Mouse (Mus musculus): ENCODE measurements around the gene Atf3. TPM values are rescaled to one million over a fixed set of nuclear protein-coding genes. Genes with fewer than 3 reads are reported as not detected.

Atf3 gene
- polyA plus RNA-seq, 1 experiment from 2014 or later, result 2.3 TPM

DNA sequence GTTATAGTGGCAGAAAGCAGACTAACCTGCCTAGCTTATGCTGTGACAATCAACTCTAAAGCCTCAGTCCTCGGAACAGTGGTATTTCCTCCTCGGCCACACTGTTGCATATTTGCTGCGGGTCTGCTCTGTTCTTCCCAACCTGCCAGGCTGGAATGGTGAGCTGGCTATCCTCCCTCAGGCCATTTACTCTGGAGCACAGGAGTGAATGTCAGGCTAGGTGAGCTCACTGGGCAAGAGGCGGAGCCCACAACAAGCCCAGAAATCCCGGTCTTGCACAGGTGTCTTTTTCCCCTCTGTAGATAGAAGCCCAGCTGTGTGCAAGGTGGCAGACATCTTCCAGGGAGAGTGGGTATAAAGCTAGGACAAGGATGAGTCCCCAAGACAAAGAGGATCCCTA lies 13.0 kb downstream of the Atf3 start:
- no peak overlapping the region for H3K4me3 ChIP-seq
- no peak for ATAC-seq
- 66% methylated on average over 5 of the region's 5 CpGs for WGBS (ENCODE audit: insufficient replicate concordance)

DNA sequence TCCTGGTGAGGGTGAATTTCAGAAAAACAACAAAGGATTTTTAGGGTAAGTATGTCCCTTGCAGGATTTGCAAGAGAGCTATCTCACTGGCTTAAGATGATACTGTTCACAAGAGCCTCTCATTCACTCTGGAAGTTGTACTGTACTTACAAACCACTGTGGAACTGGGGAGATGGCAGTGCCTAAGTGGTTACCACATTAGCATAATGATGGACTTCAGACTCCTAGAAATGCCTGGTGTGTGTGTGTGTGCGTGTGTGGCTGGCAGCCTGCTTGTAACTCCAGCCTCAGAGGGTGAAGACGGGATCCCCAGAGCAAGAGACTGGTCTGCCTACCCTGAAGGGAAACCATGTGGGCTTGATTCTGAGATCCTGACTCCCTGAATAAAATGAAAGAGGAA lies 14.3 kb downstream of the Atf3 start:
- H3K4me2 ChIP-seq, result no peak overlapping the region
- no peaks in the 10 kb centered on the region for H3K9me3 ChIP-seq (replicated peaks)
- no peaks in the 10 kb centered on the region for H3K36me3 ChIP-seq
- H3K27me3 ChIP-seq (replicated peaks), result peaks cover 28% of the 10 kb centered on the region; the same call in 1 of the 2 replicates
- H3K9ac ChIP-seq, result no peak overlapping the region
- WGBS (ENCODE audit: insufficient replicate concordance), result 57% methylated on average over 2 of the region's 2 CpGs
- no peak overlapping the region for H3K4me3 ChIP-seq
- no peak overlapping the region for H3K27ac ChIP-seq
- ATAC-seq, result no peak
- no peaks in the 10 kb centered on the region for H3K4me1 ChIP-seq

More for the DNA sequence above, 13.0 kb downstream of the Atf3 start:
- Histone ChIP-seq H3K9me3 (replicated peaks) (no peaks in the 10 kb centered on the region), H3K27ac (no peak overlapping the region), H3K4me2 (no peak overlapping the region), H3K27me3 (replicated peaks) (peaks cover 34% of the 10 kb centered on the region; the same call in 1 of the 2 replicates), H3K9ac (no peak overlapping the region), H3K36me3 (no peaks in the 10 kb centered on the region), H3K4me1 (no peaks in the 10 kb centered on the region)

DNA sequence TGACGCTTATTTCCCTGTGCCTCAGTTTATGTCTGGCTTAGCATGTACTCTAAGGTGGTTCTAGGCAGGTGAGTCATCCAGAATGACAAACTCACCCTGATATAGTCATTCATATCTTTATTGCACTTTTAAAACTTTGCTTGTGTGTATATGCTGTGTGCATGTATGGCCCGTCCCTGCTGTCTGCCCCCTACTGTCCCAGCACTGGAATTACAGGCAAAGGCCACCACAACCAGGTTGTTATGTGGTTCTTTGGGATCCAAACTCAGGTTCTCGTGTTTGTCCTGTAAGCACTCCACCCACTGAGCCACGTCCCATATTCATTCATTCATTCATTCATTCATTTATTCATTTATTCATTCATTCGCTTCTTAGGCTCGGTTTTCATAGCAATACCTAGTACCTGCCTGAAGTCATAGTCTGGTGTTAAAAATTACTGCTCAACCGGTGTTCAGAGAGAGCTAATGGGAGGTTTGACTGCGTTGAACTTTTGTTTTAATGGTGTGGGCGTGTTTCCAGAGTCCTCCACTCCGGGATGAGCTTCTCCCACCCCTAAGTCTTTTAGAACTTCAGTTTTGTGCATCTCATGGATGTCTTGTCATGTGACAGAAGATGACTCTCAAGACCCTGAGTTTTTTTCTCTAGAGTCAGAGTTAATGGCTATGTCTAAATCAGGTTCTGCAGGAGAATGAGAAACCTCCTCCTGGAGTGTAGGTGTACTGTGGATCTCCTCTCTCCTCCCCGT lies 15.5 kb downstream of the Atf3 start:
- no peak for ATAC-seq
- Histone ChIP-seq H3K4me3 (no peak overlapping the region), H3K27ac (no peak overlapping the region), H3K4me2 (no peak overlapping the region), H3K4me1 (no peaks in the 10 kb centered on the region), H3K27me3 (replicated peaks) (peaks cover 26% of the 10 kb centered on the region; the same call in 1 of the 2 replicates), H3K36me3 (no peaks in the 10 kb centered on the region), H3K9me3 (replicated peaks) (no peaks in the 10 kb centered on the region), H3K9ac (no peak overlapping the region)
- WGBS (ENCODE audit: insufficient replicate concordance), result 72% methylated on average over 11 of the region's 11 CpGs

GRCm38 (mm10) chr1:191200816-191201602 lies 16.8 kb downstream of the Atf3 start:
- Histone ChIP-seq H3K27me3 (replicated peaks) (peaks cover 21% of the 10 kb centered on the region), H3K9me3 (replicated peaks) (no peaks in the 10 kb centered on the region), H3K4me3 (no peak overlapping the region), H3K27ac (no peak overlapping the region), H3K4me2 (no peak overlapping the region), H3K36me3 (no peaks in the 10 kb centered on the region), H3K4me1 (no peaks in the 10 kb centered on the region), H3K9ac (no peak overlapping the region)
- 56% methylated on average over 9 of the region's 9 CpGs for WGBS (ENCODE audit: insufficient replicate concordance)
- ATAC-seq, result no peak

DNA sequence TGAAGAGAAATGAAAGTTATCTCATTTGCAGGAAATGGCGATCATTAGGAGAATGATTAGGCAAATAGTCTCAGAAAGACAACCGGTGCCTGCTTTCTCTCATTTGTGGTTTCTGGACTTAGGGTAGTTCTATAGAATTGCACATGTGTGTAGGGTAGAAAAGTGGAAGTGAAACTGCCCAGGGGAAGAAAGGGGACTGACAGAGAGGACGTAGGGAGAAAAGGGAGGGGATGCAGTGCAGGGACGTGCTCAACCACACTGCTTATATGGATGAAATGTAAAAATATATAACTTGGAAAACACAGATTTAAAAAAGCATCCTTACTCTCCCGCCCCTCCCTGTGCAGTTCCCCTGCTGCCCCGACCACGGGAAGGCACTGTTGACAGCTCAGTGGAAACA lies 19.9 kb downstream of the Atf3 start:
- Histone ChIP-seq H3K4me3 (no peak overlapping the region), H3K4me2 (no peak overlapping the region), H3K27me3 (replicated peaks) (peaks cover 7% of the 10 kb centered on the region), H3K9me3 (replicated peaks) (no peaks in the 10 kb centered on the region), H3K4me1 (no peaks in the 10 kb centered on the region), H3K36me3 (no peaks in the 10 kb centered on the region), H3K27ac (0 out of 2 replicates have a peak overlapping the region, but pooled peaks have one; percentile 18), H3K9ac (no peak overlapping the region)
- no peak for ATAC-seq
- WGBS (ENCODE audit: insufficient replicate concordance), result 17% methylated on average over 7 of the region's 7 CpGs

- no peak overlapping the region for H3K9ac ChIP-seq
- ATAC-seq, result no peak
- WGBS (ENCODE audit: insufficient replicate concordance), result 75% methylated on average over 6 of the region's 6 CpGs
Measured at GRCm38 (mm10) chr1:191196016-191196415, 21.8 kb downstream of the Atf3 start.

GRCm38 (mm10) chr1:191193657-191194424 lies 24.0 kb downstream of the Atf3 start:
- no peak overlapping the region for H3K4me3 ChIP-seq
- no peaks in the 10 kb centered on the region for H3K9me3 ChIP-seq (replicated peaks)
- H3K27ac ChIP-seq, result no peak overlapping the region
- H3K36me3 ChIP-seq, result no peaks in the 10 kb centered on the region
- H3K4me2 ChIP-seq, result no peak overlapping the region
- WGBS (ENCODE audit: insufficient replicate concordance), result 21% methylated on average over 14 of the region's 14 CpGs
- peaks cover 46% of the 10 kb centered on the region for H3K27me3 ChIP-seq (replicated peaks)
- no peak overlapping the region for H3K9ac ChIP-seq
- ATAC-seq, result no peak
- no peaks in the 10 kb centered on the region for H3K4me1 ChIP-seq

More at GRCm38 (mm10) chr1:191196016-191196415, 21.8 kb downstream of the Atf3 start:
- Histone ChIP-seq H3K27me3 (replicated peaks) (peaks cover 25% of the 10 kb centered on the region), H3K36me3 (no peaks in the 10 kb centered on the region), H3K4me2 (no peak overlapping the region), H3K4me1 (no peaks in the 10 kb centered on the region), H3K4me3 (no peak overlapping the region), H3K27ac (no peak overlapping the region), H3K9me3 (replicated peaks) (no peaks in the 10 kb centered on the region)

- no peaks in the 10 kb centered on the region for H3K36me3 ChIP-seq
- no peak overlapping the region for H3K27ac ChIP-seq
- no peaks in the 10 kb centered on the region for H3K9me3 ChIP-seq (replicated peaks)
- no peak overlapping the region for H3K9ac ChIP-seq
- H3K4me2 ChIP-seq, result no peak overlapping the region
- no peak overlapping the region for H3K4me3 ChIP-seq
- H3K27me3 ChIP-seq (replicated peaks), result peaks cover 57% of the 10 kb centered on the region
- no peaks in the 10 kb centered on the region for H3K4me1 ChIP-seq
- ATAC-seq, result no peak
- 55% methylated on average over 6 of the region's 6 CpGs for WGBS (ENCODE audit: insufficient replicate concordance)
Measured at GRCm38 (mm10) chr1:191192751-191193150, 25.1 kb downstream of the Atf3 start.

DNA sequence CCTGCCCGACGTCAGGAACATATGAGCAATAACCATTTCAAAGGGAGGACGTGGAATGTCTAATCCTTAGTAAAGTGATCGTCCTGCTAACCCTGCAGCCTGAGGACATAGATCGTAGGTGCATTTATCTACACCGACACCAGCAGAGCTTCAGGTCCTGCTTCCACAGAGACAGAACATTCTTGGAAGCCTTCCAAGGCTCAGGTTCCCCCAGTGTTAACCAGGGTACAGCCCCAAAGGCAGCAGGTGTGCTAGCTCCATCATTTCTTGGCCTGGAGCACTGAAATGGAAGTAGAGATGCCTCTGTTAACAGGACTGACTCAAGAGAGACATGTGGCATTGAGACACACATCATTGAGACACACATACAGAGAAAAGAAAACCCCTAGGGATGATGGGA lies 25.6 kb downstream of the Atf3 start:
- 62% methylated on average over 6 of the region's 6 CpGs for WGBS (ENCODE audit: insufficient replicate concordance)
- no peaks in the 10 kb centered on the region for H3K36me3 ChIP-seq
- H3K9me3 ChIP-seq (replicated peaks), result no peaks in the 10 kb centered on the region
- no peak overlapping the region for H3K4me2 ChIP-seq
- no peak overlapping the region for H3K9ac ChIP-seq
- no peak overlapping the region for H3K27ac ChIP-seq
- no peak for ATAC-seq
- H3K4me1 ChIP-seq, result no peaks in the 10 kb centered on the region
- peaks cover 63% of the 10 kb centered on the region for H3K27me3 ChIP-seq (replicated peaks)
- H3K4me3 ChIP-seq, result no peak overlapping the region

GRCm38 (mm10) chr1:191189671-191190372 lies 28.0 kb downstream of the Atf3 start:
- Histone ChIP-seq H3K4me1 (peaks cover 19% of the 10 kb centered on the region), H3K9me3 (replicated peaks) (no peaks in the 10 kb centered on the region), H3K27ac (no peak overlapping the region), H3K9ac (no peak overlapping the region), H3K36me3 (no peaks in the 10 kb centered on the region), H3K27me3 (replicated peaks) (peaks cover 86% of the 10 kb centered on the region), H3K4me3 (no peak overlapping the region), H3K4me2 (no peak overlapping the region)
- 34% methylated on average over 6 of the region's 6 CpGs for WGBS (ENCODE audit: insufficient replicate concordance)
- no peak for ATAC-seq

DNA sequence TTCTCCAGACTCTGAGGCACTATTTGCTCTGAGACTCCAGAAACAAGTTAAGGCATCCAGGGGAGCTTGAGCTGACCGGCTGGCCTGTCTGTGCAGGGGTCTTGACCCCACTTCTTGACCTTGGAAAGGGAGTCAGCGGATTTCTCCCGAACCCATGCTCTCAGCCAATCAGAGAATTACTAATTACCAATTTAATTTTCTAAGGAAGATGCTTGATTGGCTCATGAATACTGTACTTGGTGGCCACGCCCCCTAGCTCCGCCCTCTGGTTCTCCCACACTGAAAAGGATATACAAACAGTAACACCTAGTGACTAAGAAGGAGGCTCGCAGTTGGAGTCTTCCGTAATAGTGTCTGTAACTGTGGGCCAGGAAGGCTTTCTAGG lies 31.5 kb downstream of the Atf3 start:
- Histone ChIP-seq H3K27me3 (replicated peaks) (peaks cover 100% of the 10 kb centered on the region), H3K9me3 (replicated peaks) (no peaks in the 10 kb centered on the region), H3K4me1 (peaks cover 40% of the 10 kb centered on the region), H3K9ac (no peak overlapping the region), H3K27ac (no peak overlapping the region), H3K4me2 (peak overlapping the region; percentile 81; the same call in 1 of the 2 replicates), H3K36me3 (no peaks in the 10 kb centered on the region), H3K4me3 (no peak overlapping the region)
- WGBS (ENCODE audit: insufficient replicate concordance), result 5% methylated on average over 7 of the region's 7 CpGs
- ATAC-seq, result no peak

All from liver, embryonic 12.5 days (tissue).